Mouse (Mus musculus) forebrain, embryonic 15.5 days (tissue): ENCODE data around the gene Il1f8. TPM values are rescaled to one million over a fixed set of nuclear protein-coding genes. Genes with fewer than 3 reads are reported as not detected.
"Not testable (repeated sequence)": the region's sequence is repeated elsewhere in the genome, so short reads cannot be mapped to it uniquely, and the experiment has no call there.

Experiments
- ATAC-seq: fragments of 200-750 bp; cut with Nextera tagmentation; replicated peaks from 2 replicates; pipeline ENCODE4 v1.8.0; 2017; ENCODE audit warnings: mild to moderate bottlenecking, moderate TSS enrichment, moderate library complexity
- H3K27ac ChIP-seq: fragments of 300-500 bp; sonication (generic); replicated peaks from 2 replicates; pipeline ENCODE4 v1.5.1; 2015; ENCODE audit warnings: mild to moderate bottlenecking, inconsistent platforms
- H3K27me3 ChIP-seq: fragments of 300-500 bp; sonication (generic); 2 replicates; pipeline ENCODE4 v1.6.1; 2015; ENCODE audit warnings: inconsistent platforms
- H3K36me3 ChIP-seq: fragments of 300-500 bp; sonication (generic); 2 replicates; pipeline ENCODE4 v1.6.1; 2015; ENCODE audit warnings: mild to moderate bottlenecking, inconsistent platforms
- H3K4me1 ChIP-seq: fragments of 300-500 bp; sonication (generic); 2 replicates; pipeline ENCODE4 v1.6.1; 2015; ENCODE audit warnings: inconsistent platforms
- H3K4me2 ChIP-seq: fragments of 300-500 bp; sonication (generic); replicated peaks from 2 replicates; pipeline ENCODE4 v1.6.1; 2015; ENCODE audit warnings: mild to moderate bottlenecking, inconsistent platforms
- H3K4me3 ChIP-seq: fragments of 300-500 bp; sonication (generic); 2 replicates; pipeline ENCODE4 v1.5.1; 2015; ENCODE audit warnings: mild to moderate bottlenecking, inconsistent platforms
- H3K9ac ChIP-seq: fragments of 300-500 bp; sonication (generic); replicated peaks from 2 replicates; pipeline ENCODE4 v1.6.1; 2015; ENCODE audit warnings: mild to moderate bottlenecking, inconsistent platforms
- H3K9me3 ChIP-seq: fragments of 300-500 bp; sonication (generic); 2 replicates; pipeline ENCODE4 v1.6.1; 2016; ENCODE audit warnings: inconsistent platforms
- WGBS: fragments of 180-500 bp; shearing (Covaris S2); methylation state at CpG from one replicate; pipeline ENCODE4 v1.1.7; 2015; ENCODE audit warnings: mixed read lengths; 5-methylcytosine and 5-hydroxymethylcytosine counted together
- polyA plus RNA-seq: library from polyadenylated mRNA; unstranded; fragments of >200 nt; fragmentation: Nextera tagmentation; extraction: Ambion mirVana; gene quantifications from 2 replicates; pipeline ENCODE4 v1.2.1, GENCODE M21; 2015

Gene Il1f8
- polyA plus RNA-seq: not detected in 2 replicates

DNA sequence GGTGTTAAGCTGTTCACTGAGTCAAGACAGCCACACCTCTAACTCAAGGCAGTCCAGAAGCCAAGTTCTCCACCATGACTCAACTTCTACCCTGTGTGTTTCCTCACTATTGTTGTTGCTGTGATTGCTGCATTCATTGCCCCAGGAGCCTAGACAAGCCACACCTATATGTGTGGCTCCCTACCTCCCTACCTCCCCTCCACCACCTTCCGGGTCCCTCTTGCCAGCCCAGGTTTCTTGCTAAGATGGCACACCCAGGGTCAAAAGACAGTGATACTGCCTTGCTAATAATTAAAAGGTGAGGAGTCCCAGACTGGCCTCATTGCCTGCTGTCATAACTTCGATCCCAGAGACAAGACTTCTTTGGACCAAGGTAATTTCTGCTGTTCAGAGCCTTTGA lies at the start of gene Il1f8:
Il1f8 (plus strand) TSS at position 301 of the 400 bp plus-strand sequence.
- Histone ChIP-seq H3K4me3 (no peak within 1 kb of the TSS), H3K9ac (no peak within 1 kb of the TSS), H3K4me2 (no peak within 1 kb of the TSS), H3K27ac (no peak within 1 kb of the TSS), H3K4me1 (no peaks in the 10 kb centered on the region), H3K9me3 (no peaks in the 10 kb centered on the region), H3K27me3 (no peaks in the 10 kb centered on the region), H3K36me3 (no peaks in the 10 kb centered on the region)
- ATAC-seq: no peak
- WGBS: 86% methylated on average over 2 of the region's 2 CpGs

- no peaks in the 10 kb centered on the region for H3K36me3 ChIP-seq
- H3K4me2 ChIP-seq: no peak overlapping the region
- no peak overlapping the region for H3K4me3 ChIP-seq
- no peaks in the 10 kb centered on the region for H3K27me3 ChIP-seq
- H3K27ac ChIP-seq: no peak overlapping the region
- ATAC-seq: no peak
- no peak overlapping the region for H3K9ac ChIP-seq
- no peaks in the 10 kb centered on the region for H3K9me3 ChIP-seq
- no peaks in the 10 kb centered on the region for H3K4me1 ChIP-seq
- WGBS: 84% methylated on average over 4 of the region's 4 CpGs
These were observed 49.2 kb upstream of the Il1f8 start for GRCm38 (mm10) chr2:24103619-24104289.

DNA sequence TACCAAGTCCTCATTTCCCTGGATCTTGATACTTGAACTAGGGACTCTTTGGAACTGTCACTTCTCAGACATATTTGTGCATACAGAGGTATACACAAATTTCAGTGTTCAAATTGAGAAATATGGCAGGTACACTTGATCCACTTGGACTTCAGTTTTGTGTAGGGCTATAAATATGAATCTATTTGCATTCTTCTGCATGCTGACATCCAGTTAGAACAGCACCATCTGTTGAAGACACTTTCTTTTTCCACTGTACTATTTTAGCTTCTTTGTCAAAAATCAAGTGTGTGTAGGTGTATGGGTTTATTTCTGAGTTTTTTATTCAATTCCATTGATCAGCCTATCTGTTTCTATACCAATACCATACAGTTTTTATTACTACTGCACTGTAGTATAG lies 43.9 kb upstream of the Il1f8 start:
- ATAC-seq: no peak
- H3K4me2 ChIP-seq: no peak overlapping the region
- no peak overlapping the region for H3K9ac ChIP-seq
- no peaks in the 10 kb centered on the region for H3K36me3 ChIP-seq
- no peak overlapping the region for H3K4me3 ChIP-seq
- H3K4me1 ChIP-seq: no peaks in the 10 kb centered on the region
- H3K9me3 ChIP-seq: no peaks in the 10 kb centered on the region
- H3K27ac ChIP-seq: no peak overlapping the region
- H3K27me3 ChIP-seq: no peaks in the 10 kb centered on the region

GRCm38 (mm10) chr2:24134373-24134772 lies 18.6 kb upstream of the Il1f8 start:
- Histone ChIP-seq H3K36me3 (no peaks in the 10 kb centered on the region), H3K4me1 (no peaks in the 10 kb centered on the region), H3K4me2 (no peak overlapping the region), H3K9me3 (no peaks in the 10 kb centered on the region), H3K27me3 (no peaks in the 10 kb centered on the region), H3K9ac (no peak overlapping the region), H3K4me3 (no peak overlapping the region), H3K27ac (no peak overlapping the region)
- ATAC-seq: no peak
- WGBS: 86% methylated on average over 1 of the region's 1 CpGs

- H3K4me2 ChIP-seq: peak overlapping the region; percentile 35
- not testable (repeated sequence) for H3K27ac ChIP-seq, H3K4me1 ChIP-seq, H3K4me3 ChIP-seq, H3K36me3 ChIP-seq, H3K9me3 ChIP-seq, H3K27me3 ChIP-seq, H3K9ac ChIP-seq
- peak; percentile 81 for ATAC-seq
- WGBS: 12% methylated on average over 14 of the region's 14 CpGs
These were observed 28.8 kb downstream of the Il1f8 start for GRCm38 (mm10) chr2:24181683-24182331.

DNA sequence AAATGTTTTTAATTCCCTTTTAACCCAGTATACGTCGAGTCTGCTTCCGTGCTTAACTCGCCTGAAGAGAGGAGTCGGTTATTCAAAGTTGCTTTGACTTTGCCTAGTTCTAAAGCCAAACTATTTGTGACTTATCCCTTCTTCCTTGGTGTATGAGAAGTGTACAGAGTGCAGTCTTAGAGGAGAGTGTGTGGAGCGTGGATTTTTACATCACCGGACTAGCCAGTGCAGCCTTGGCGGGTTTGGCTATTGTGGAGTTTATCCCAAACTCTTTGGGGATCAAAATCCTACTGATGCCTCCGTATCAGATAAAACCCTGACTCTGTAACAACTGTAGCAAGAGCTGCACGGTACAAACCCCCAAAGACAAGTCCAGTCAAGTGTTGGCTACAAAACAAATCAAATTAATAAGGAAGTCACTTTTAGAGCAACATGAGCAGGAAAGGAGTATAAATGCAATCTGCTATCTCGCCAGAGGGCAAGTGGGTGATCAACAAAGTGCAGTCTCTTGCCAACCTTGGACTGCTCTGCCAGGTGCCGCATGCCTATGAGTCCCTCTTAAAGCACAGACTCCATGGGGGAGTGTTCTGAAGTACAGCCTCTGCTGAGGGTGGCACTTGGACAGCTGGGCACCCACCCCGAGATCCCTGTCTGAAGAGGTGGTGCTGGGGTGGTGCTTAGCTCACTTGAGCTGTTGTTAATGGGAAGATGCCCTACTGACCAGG lies 29.6 kb downstream of the Il1f8 start:
- ATAC-seq, H3K4me1 ChIP-seq, H3K4me3 ChIP-seq, H3K27ac ChIP-seq, H3K9me3 ChIP-seq, H3K27me3 ChIP-seq, H3K9ac ChIP-seq, H3K36me3 ChIP-seq: not testable (repeated sequence)
- 56% methylated on average over 13 of the region's 13 CpGs for WGBS
- peak overlapping the region; percentile 35 for H3K4me2 ChIP-seq

DNA sequence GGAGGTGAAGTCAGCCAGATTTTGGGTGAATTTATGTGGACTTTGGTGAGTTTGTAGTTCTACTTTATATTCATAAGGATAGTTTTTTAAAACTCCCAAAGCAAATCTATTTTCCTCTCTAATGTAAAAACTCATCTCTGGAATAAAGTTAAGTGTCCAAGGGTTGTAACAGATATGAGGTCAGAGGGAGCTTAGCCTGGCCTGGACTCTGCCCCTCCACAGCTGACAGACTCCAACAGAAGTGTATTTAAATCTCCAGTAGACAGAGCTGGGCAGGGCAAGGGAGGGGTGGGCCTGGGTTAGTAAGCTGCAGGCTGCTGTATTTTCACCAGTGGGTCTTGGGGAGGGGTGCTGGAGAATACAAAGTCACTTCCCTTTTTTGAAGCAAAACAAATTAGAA lies 31.1 kb downstream of the Il1f8 start:
- not testable (repeated sequence) for H3K4me3 ChIP-seq, H3K9me3 ChIP-seq, H3K9ac ChIP-seq, H3K27ac ChIP-seq, H3K4me1 ChIP-seq, H3K36me3 ChIP-seq, ATAC-seq, H3K27me3 ChIP-seq, H3K4me2 ChIP-seq

- Histone ChIP-seq H3K27me3 (no peaks in the 10 kb centered on the region), H3K9ac (no peak within 1 kb of the TSS), H3K4me1 (0 out of 2 replicates have a peak, but pooled peaks cover 5% of the 10 kb centered on the region), H3K36me3 (no peaks in the 10 kb centered on the region), H3K9me3 (no peaks in the 10 kb centered on the region), H3K4me3 (no peak within 1 kb of the TSS), H3K27ac (no peak within 1 kb of the TSS), H3K4me2 (no peak within 1 kb of the TSS)
- ATAC-seq: no peak
- WGBS: 95% methylated on average over 1 of the region's 1 CpGs
These were observed 33.2 kb downstream of the Il1f8 start, which contains the start of gene Il1f9 for GRCm38 (mm10) chr2:24186176-24186575. Il1f9 (plus strand) TSS chr2:24186476.

GRCm38 (mm10) chr2:24187585-24187984 lies 34.6 kb downstream of the Il1f8 start:
- no peaks in the 10 kb centered on the region for H3K27me3 ChIP-seq
- no peak overlapping the region for H3K27ac ChIP-seq
- H3K4me1 ChIP-seq: no peaks in the 10 kb centered on the region
- no peaks in the 10 kb centered on the region for H3K9me3 ChIP-seq
- WGBS: 81% methylated on average over 6 of the region's 6 CpGs
- H3K4me3 ChIP-seq: no peak overlapping the region
- no peak overlapping the region for H3K4me2 ChIP-seq
- no peak overlapping the region for H3K9ac ChIP-seq
- ATAC-seq: no peak
- no peaks in the 10 kb centered on the region for H3K36me3 ChIP-seq

GRCm38 (mm10) chr2:24188189-24188588 lies 35.2 kb downstream of the Il1f8 start:
- WGBS: 59% methylated on average over 1 of the region's 1 CpGs
- H3K4me3 ChIP-seq: no peak overlapping the region

More at GRCm38 (mm10) chr2:24188189-24188588, 35.2 kb downstream of the Il1f8 start:
- no peak overlapping the region for H3K4me2 ChIP-seq
- H3K9ac ChIP-seq: no peak overlapping the region
- H3K4me1 ChIP-seq: no peaks in the 10 kb centered on the region
- H3K27me3 ChIP-seq: no peaks in the 10 kb centered on the region
- no peak overlapping the region for H3K27ac ChIP-seq
- H3K9me3 ChIP-seq: no peaks in the 10 kb centered on the region
- no peaks in the 10 kb centered on the region for H3K36me3 ChIP-seq
- ATAC-seq: no peak
